Mouse (Mus musculus) forebrain, embryonic 12.5 days (tissue): Measurements from ENCODE around the gene Nav2. TPM values are rescaled to one million over a fixed set of nuclear protein-coding genes. Genes with fewer than 3 reads are reported as not detected.

ENCODE experiments used
- ATAC-seq: fragments of 200-750 bp; cut with Nextera tagmentation; 2 replicates; pipeline ENCODE4 v1.8.0; 2017; ENCODE audit warnings: moderate TSS enrichment; ENCODE audit not compliant: low FRiP score
- H3K27ac ChIP-seq: fragments of 300-500 bp; sonication (generic); 2 replicates; pipeline ENCODE4 v1.5.1; 2016; ENCODE audit warnings: mild to moderate bottlenecking
- H3K27me3 ChIP-seq: fragments of 300-500 bp; sonication (generic); 2 replicates; pipeline ENCODE4 v1.6.1; 2016; ENCODE audit warnings: mild to moderate bottlenecking
- H3K36me3 ChIP-seq: fragments of 300-500 bp; sonication (generic); replicated peaks from 2 replicates; pipeline ENCODE4 v1.6.1; 2016; ENCODE audit warnings: mild to moderate bottlenecking
- H3K4me1 ChIP-seq: fragments of 300-500 bp; sonication (generic); 2 replicates; pipeline ENCODE4 v1.6.1; 2016
- H3K4me2 ChIP-seq: fragments of 300-500 bp; sonication (generic); 2 replicates; pipeline ENCODE4 v1.6.1; 2016; ENCODE audit warnings: mild to moderate bottlenecking, moderate library complexity
- H3K4me3 ChIP-seq: fragments of 300-500 bp; sonication (generic); replicated peaks from 2 replicates; pipeline ENCODE4 v1.5.1; 2016; ENCODE audit warnings: mild to moderate bottlenecking
- H3K9ac ChIP-seq: fragments of 300-500 bp; sonication (generic); 2 replicates; pipeline ENCODE4 v1.6.1; 2016; ENCODE audit warnings: mild to moderate bottlenecking
- H3K9me3 ChIP-seq: fragments of 300-500 bp; sonication (generic); 2 replicates; pipeline ENCODE4 v1.6.1; 2016
- WGBS: fragments of 180-500 bp; shearing (Covaris S2); methylation state at CpG from one replicate; pipeline ENCODE4 v1.1.7; 2016; 5-methylcytosine and 5-hydroxymethylcytosine counted together
- polyA plus RNA-seq: library from polyadenylated mRNA; unstranded; fragments of >200 nt; fragmentation: Nextera tagmentation; extraction: Ambion mirVana; gene quantifications from 2 replicates; pipeline ENCODE4 v1.2.1, GENCODE M21; 2016

The Nav2 gene
- polyA plus RNA-seq, 1 experiment from 2014 or later, result 10.9 TPM

DNA sequence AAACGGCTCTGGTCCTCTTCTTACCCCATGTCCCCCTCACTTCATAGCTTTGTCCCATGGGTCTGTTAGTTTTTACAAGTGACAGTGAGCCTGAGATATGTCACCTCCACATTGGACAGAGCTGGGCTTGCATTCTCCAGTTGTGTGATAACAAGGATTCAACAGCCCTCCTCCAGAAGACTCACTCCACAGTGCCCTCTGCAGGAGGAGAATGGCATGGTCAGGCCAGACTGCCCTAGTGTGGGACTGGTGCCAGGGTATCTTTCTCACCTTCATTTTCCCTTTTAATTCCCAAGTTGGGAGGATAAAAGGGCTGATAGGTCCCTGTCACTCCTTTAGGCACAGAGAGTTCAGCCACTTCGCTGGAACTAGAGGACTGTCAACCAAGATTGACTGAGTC, 530.6 kb downstream of the Nav2 start:
- no peak overlapping the region for H3K4me2 ChIP-seq
- H3K9ac ChIP-seq, result no peak overlapping the region
- no peaks in the 10 kb centered on the region for H3K36me3 ChIP-seq
- no peaks in the 10 kb centered on the region for H3K9me3 ChIP-seq
- H3K27ac ChIP-seq, result no peak overlapping the region
- no peak overlapping the region for H3K4me3 ChIP-seq
- no peaks in the 10 kb centered on the region for H3K27me3 ChIP-seq
- WGBS, result 74% methylated on average over 2 of the region's 2 CpGs
- peaks cover 5% of the 10 kb centered on the region; the same call in 1 of the 2 replicates for H3K4me1 ChIP-seq
- no peak for ATAC-seq

GRCm38 (mm10) chr7:49440333-49440969, 531.9 kb downstream of the Nav2 start:
- no peak overlapping the region for H3K4me3 ChIP-seq
- H3K9me3 ChIP-seq, result no peaks in the 10 kb centered on the region
- WGBS, result 89% methylated on average over 14 of the region's 14 CpGs
- no peaks in the 10 kb centered on the region for H3K27me3 ChIP-seq
- H3K4me1 ChIP-seq, result peaks cover 5% of the 10 kb centered on the region; the same call in 1 of the 2 replicates
- no peak overlapping the region for H3K27ac ChIP-seq
- no peak overlapping the region for H3K9ac ChIP-seq
- ATAC-seq, result no peak
- H3K36me3 ChIP-seq, result no peaks in the 10 kb centered on the region
- no peak overlapping the region for H3K4me2 ChIP-seq

- Histone ChIP-seq H3K27ac (no peak overlapping the region), H3K27me3 (no peaks in the 10 kb centered on the region), H3K9me3 (no peaks in the 10 kb centered on the region), H3K4me1 (peaks cover 5% of the 10 kb centered on the region; the same call in 1 of the 2 replicates), H3K9ac (no peak overlapping the region), H3K4me3 (no peak overlapping the region), H3K4me2 (no peak overlapping the region), H3K36me3 (no peaks in the 10 kb centered on the region)
- WGBS, result 79% methylated on average over 8 of the region's 8 CpGs
- ATAC-seq, result no peak
Observed at GRCm38 (mm10) chr7:49442174-49442573, 533.7 kb downstream of the Nav2 start.

GRCm38 (mm10) chr7:49448580-49448979, 540.1 kb downstream of the Nav2 start:
- ATAC-seq, result no peak
- Histone ChIP-seq H3K27ac (no peak overlapping the region), H3K9me3 (no peaks in the 10 kb centered on the region), H3K4me2 (no peak overlapping the region), H3K36me3 (0 out of 2 replicates have a peak, but pooled peaks cover 4% of the 10 kb centered on the region), H3K27me3 (peaks cover 20% of the 10 kb centered on the region), H3K4me3 (no peak overlapping the region), H3K9ac (no peak overlapping the region), H3K4me1 (peaks cover 16% of the 10 kb centered on the region)
- WGBS, result 69% methylated on average over 3 of the region's 3 CpGs

GRCm38 (mm10) chr7:49450261-49451141, 542.0 kb downstream of the Nav2 start:
- Histone ChIP-seq H3K4me2 (peak overlapping the region; percentile 3; the same call in 1 of the 2 replicates), H3K36me3 (0 out of 2 replicates have a peak, but pooled peaks cover 4% of the 10 kb centered on the region), H3K4me1 (peaks cover 16% of the 10 kb centered on the region), H3K9me3 (no peaks in the 10 kb centered on the region), H3K27me3 (peaks cover 20% of the 10 kb centered on the region), H3K4me3 (no peak overlapping the region), H3K27ac (no peak overlapping the region), H3K9ac (no peak overlapping the region)
- 26% methylated on average over 22 of the region's 22 CpGs for WGBS
- ATAC-seq, result no peak

DNA sequence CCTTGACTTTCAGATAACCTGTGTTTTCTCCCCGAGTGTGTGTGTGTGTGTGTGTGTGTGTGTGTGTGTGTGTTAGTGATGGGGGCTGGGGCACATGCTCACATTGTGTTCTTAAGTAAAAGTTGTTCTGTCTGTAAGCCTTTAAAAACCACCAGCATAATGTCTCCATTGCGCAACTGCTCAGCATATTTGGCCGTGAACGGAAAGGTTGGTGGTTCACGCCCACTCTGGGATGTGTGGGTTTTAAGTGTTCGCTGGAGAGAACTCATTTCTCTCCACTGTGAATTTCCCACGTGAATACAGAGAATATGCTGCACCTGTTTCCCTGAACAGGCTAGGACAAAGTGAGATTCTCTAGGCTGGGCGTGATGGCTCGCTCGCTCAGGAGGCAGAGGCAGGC, 542.7 kb downstream of the Nav2 start:
- no peak overlapping the region for H3K4me3 ChIP-seq
- ATAC-seq, result no peak
- 0 out of 2 replicates have a peak, but pooled peaks cover 4% of the 10 kb centered on the region for H3K36me3 ChIP-seq
- no peak overlapping the region for H3K4me2 ChIP-seq
- H3K27me3 ChIP-seq, result peaks cover 20% of the 10 kb centered on the region
- 92% methylated on average over 10 of the region's 10 CpGs for WGBS
- peaks cover 16% of the 10 kb centered on the region for H3K4me1 ChIP-seq
- no peak overlapping the region for H3K27ac ChIP-seq
- no peak overlapping the region for H3K9ac ChIP-seq
- no peaks in the 10 kb centered on the region for H3K9me3 ChIP-seq

GRCm38 (mm10) chr7:49452274-49452673, 543.8 kb downstream of the Nav2 start:
- WGBS, result 77% methylated on average over 11 of the region's 11 CpGs
- no peak overlapping the region for H3K9ac ChIP-seq
- no peak overlapping the region for H3K4me3 ChIP-seq
- no peak for ATAC-seq
- H3K27ac ChIP-seq, result no peak overlapping the region
- H3K4me1 ChIP-seq, result peaks cover 16% of the 10 kb centered on the region
- 0 out of 2 replicates have a peak, but pooled peaks cover 4% of the 10 kb centered on the region for H3K36me3 ChIP-seq
- peaks cover 20% of the 10 kb centered on the region for H3K27me3 ChIP-seq
- no peaks in the 10 kb centered on the region for H3K9me3 ChIP-seq
- no peak overlapping the region for H3K4me2 ChIP-seq

DNA sequence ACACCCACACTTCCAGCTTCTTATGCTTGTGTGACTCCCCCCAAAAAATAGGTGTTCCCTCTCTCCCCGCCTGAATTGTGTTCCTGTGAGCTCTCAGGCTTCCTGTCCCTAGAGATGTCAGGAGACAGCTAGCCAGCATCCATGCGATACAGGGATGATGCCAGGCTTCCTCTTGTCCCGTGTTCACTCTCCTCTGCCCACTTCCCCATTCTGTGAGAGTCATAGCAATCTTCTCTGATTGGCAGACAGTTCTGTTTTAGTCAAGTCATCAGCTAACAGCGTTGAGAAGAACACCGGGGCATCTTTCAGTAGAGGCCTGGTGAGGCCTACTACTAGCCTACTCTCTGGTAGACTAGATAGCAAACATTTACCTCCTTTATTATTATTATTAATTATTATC, 546.1 kb downstream of the Nav2 start:
- WGBS, result 82% methylated on average over 5 of the region's 5 CpGs
- no peak for ATAC-seq

DNA sequence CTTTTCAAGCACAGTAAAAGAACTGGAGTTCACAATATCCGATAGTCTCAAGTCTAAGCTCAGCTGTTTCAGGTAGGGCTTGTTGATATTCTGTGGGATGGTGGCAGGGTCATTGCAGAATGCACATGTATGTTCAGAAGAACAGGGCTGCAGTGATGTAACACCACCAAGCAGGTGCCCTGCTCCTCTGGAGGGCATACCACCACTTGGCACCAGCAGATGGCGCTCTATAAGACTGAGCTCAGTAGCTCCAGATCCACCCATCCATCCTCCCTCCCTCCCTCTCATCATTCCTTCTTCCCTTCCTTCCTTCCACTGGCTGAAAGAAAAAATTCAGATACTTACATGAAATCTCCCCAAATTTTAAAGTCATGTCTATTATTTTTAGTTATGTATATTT, 547.6 kb downstream of the Nav2 start:
- ATAC-seq, result no peak
- WGBS, result 56% methylated on average over 2 of the region's 2 CpGs
- H3K4me2 ChIP-seq, result no peak overlapping the region
- H3K9ac ChIP-seq, result no peak overlapping the region
- H3K4me1 ChIP-seq, result peaks cover 1% of the 10 kb centered on the region; the same call in 1 of the 2 replicates
- peaks cover 4% of the 10 kb centered on the region; the same call in 1 of the 2 replicates for H3K27me3 ChIP-seq
- 0 out of 2 replicates have a peak, but pooled peaks cover 4% of the 10 kb centered on the region for H3K36me3 ChIP-seq
- H3K9me3 ChIP-seq, result no peaks in the 10 kb centered on the region
- H3K4me3 ChIP-seq, result no peak overlapping the region
- no peak overlapping the region for H3K27ac ChIP-seq

More for the DNA sequence above, 546.1 kb downstream of the Nav2 start:
- H3K9ac ChIP-seq, result no peak overlapping the region
- H3K4me1 ChIP-seq, result peaks cover 13% of the 10 kb centered on the region
- no peak overlapping the region for H3K4me2 ChIP-seq
- H3K36me3 ChIP-seq, result 0 out of 2 replicates have a peak, but pooled peaks cover 4% of the 10 kb centered on the region
- no peak overlapping the region for H3K4me3 ChIP-seq
- no peaks in the 10 kb centered on the region for H3K9me3 ChIP-seq
- H3K27me3 ChIP-seq, result peaks cover 19% of the 10 kb centered on the region
- H3K27ac ChIP-seq, result no peak overlapping the region

GRCm38 (mm10) chr7:49457398-49457797, 548.9 kb downstream of the Nav2 start:
- no peak overlapping the region for H3K9ac ChIP-seq
- H3K27ac ChIP-seq, result no peak overlapping the region
- no peaks in the 10 kb centered on the region for H3K27me3 ChIP-seq
- WGBS, result 83% methylated on average over 10 of the region's 10 CpGs
- no peaks in the 10 kb centered on the region for H3K4me1 ChIP-seq
- no peak overlapping the region for H3K4me3 ChIP-seq
- ATAC-seq, result no peak
- no peak overlapping the region for H3K4me2 ChIP-seq
- H3K36me3 ChIP-seq, result 0 out of 2 replicates have a peak, but pooled peaks cover 4% of the 10 kb centered on the region
- H3K9me3 ChIP-seq, result no peaks in the 10 kb centered on the region

DNA sequence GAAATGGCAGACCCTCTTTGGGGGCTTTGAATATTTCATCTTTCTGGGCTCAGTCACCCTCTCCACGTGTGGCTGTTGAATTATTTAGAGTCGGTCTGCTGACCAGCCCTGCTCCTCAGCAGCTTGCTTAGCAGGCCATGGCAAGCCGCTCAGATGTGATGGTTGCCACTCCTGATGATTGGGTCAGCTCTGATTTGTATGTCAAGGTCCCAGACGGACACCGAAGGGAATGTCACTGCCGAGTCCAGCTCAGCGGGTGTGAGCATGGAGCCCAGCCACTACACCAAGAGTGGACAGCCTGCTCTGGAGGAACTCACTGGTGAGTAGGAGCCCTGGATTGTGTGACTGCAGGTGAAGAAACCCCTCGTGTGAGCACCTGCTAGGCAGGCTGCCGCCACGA, 549.4 kb downstream of the Nav2 start:
- ATAC-seq, result no peak
- 86% methylated on average over 10 of the region's 10 CpGs for WGBS
- H3K36me3 ChIP-seq, result 0 out of 2 replicates have a peak, but pooled peaks cover 4% of the 10 kb centered on the region
- H3K4me2 ChIP-seq, result no peak overlapping the region
- H3K27ac ChIP-seq, result no peak overlapping the region
- no peak overlapping the region for H3K9ac ChIP-seq
- H3K4me1 ChIP-seq, result no peaks in the 10 kb centered on the region
- no peak overlapping the region for H3K4me3 ChIP-seq
- H3K9me3 ChIP-seq, result no peaks in the 10 kb centered on the region
- no peaks in the 10 kb centered on the region for H3K27me3 ChIP-seq

- H3K9me3 ChIP-seq, result no peaks in the 10 kb centered on the region
- no peak overlapping the region for H3K4me2 ChIP-seq
- no peak for ATAC-seq
- H3K27ac ChIP-seq, result no peak overlapping the region
- no peak overlapping the region for H3K4me3 ChIP-seq
- 35% methylated on average over 10 of the region's 10 CpGs for WGBS
- H3K36me3 ChIP-seq, result no peaks in the 10 kb centered on the region
- H3K27me3 ChIP-seq, result no peaks in the 10 kb centered on the region
- H3K9ac ChIP-seq, result no peak overlapping the region
- H3K4me1 ChIP-seq, result no peaks in the 10 kb centered on the region
Observed at GRCm38 (mm10) chr7:49462328-49462811, 553.9 kb downstream of the Nav2 start.
